Mouse (Mus musculus) midbrain, embryonic 15.5 days (tissue): ENCODE data around the gene Prkag1. TPM values are rescaled to one million over a fixed set of nuclear protein-coding genes. Genes with fewer than 3 reads are reported as not detected.
A peak's percentile ranks its signal among the peaks of the same experiment; 100 is the strongest.

ENCODE experiments used
- ATAC-seq: fragments of 200-750 bp; cut with Nextera tagmentation; replicated peaks from 2 replicates; pipeline ENCODE4 v1.8.0; 2017; ENCODE audit warnings: moderate TSS enrichment
- H3K27ac ChIP-seq: fragments of 300-500 bp; sonication (generic); 2 replicates; pipeline ENCODE4 v1.5.1; 2015; ENCODE audit warnings: mild to moderate bottlenecking, inconsistent platforms
- H3K27me3 ChIP-seq: fragments of 300-500 bp; sonication (generic); replicated peaks from 2 replicates; pipeline ENCODE4 v1.6.1; 2015; ENCODE audit warnings: inconsistent platforms
- H3K36me3 ChIP-seq: fragments of 300-500 bp; sonication (generic); replicated peaks from 2 replicates; pipeline ENCODE4 v1.6.1; 2015; ENCODE audit warnings: inconsistent platforms
- H3K4me1 ChIP-seq: fragments of 300-500 bp; sonication (generic); 2 replicates; pipeline ENCODE4 v1.6.1; 2015; ENCODE audit warnings: inconsistent platforms
- H3K4me2 ChIP-seq: fragments of 300-500 bp; sonication (generic); 2 replicates; pipeline ENCODE4 v1.6.1; 2015; ENCODE audit warnings: inconsistent platforms, mild to moderate bottlenecking, moderate library complexity
- H3K4me3 ChIP-seq: fragments of 300-500 bp; sonication (generic); 2 replicates; pipeline ENCODE4 v1.5.1; 2015; ENCODE audit warnings: mild to moderate bottlenecking, inconsistent platforms
- H3K9ac ChIP-seq: fragments of 300-500 bp; sonication (generic); 2 replicates; pipeline ENCODE4 v1.6.1; 2015; ENCODE audit warnings: mild to moderate bottlenecking, inconsistent platforms
- H3K9me3 ChIP-seq: fragments of 300-500 bp; sonication (generic); 2 replicates; pipeline ENCODE4 v1.6.1; 2016; ENCODE audit warnings: inconsistent platforms
- WGBS: fragments of 180-500 bp; shearing (Covaris S2); methylation state at CpG from one replicate; pipeline ENCODE4 v1.1.7; 2015; ENCODE audit warnings: mixed read lengths; 5-methylcytosine and 5-hydroxymethylcytosine counted together
- polyA plus RNA-seq: library from polyadenylated mRNA; unstranded; fragments of >200 nt; fragmentation: Nextera tagmentation; extraction: Ambion mirVana; gene quantifications from 2 replicates; pipeline ENCODE4 v1.2.1, GENCODE M21; 2015

Prkag1 gene
- polyA plus RNA-seq, 1 experiment from 2014 or later: 72.7 TPM

DNA sequence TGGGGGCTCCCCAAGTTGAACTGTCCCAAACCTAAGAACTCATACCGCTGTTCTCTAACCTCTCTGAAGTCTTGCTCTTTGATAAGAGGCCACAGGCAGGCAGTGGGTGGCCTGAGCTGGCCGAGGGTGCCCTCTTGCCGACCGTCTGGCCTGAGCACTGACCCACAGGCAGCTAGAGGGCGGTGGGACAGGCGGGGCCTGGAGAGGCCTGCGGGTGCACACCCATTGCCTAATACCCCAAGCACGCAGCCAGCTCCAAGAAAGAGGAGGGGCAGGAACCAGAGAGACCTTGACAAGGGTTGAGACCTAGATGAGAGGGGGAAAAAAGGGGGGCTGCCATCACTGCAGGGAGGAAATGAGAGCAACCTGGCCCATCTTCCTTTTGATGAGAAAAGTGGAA, 51.2 kb downstream of the Prkag1 start:
- H3K9ac ChIP-seq: no peak overlapping the region
- H3K9me3 ChIP-seq: no peaks in the 10 kb centered on the region
- peaks cover 78% of the 10 kb centered on the region for H3K27me3 ChIP-seq
- 6% methylated on average over 8 of the region's 8 CpGs for WGBS
- H3K27ac ChIP-seq: no peak overlapping the region
- H3K4me1 ChIP-seq: peaks cover 26% of the 10 kb centered on the region
- ATAC-seq: no peak
- no peak overlapping the region for H3K4me2 ChIP-seq
- no peak overlapping the region for H3K4me3 ChIP-seq
- no peaks in the 10 kb centered on the region for H3K36me3 ChIP-seq

DNA sequence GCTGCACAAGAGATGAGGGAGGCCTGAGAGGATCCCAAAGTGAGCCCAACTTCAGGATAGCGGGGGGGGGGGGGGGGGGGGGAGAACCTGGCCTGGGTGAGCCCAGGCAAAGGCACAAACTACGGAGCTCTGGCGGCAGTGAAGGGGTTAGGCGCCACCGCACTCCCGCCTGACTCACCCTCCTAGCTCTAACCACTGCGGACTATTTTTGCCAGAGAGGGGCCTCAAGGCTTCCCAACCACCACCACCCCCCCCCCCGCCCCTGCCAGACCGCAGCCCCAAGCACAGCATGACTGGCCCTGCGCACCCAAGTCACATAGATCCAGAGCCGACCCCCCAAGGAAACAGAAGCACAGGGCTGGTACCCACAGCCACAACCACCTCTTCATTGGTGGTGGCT, 52.5 kb downstream of the Prkag1 start:
- peaks cover 26% of the 10 kb centered on the region for H3K4me1 ChIP-seq
- H3K4me2 ChIP-seq: no peak overlapping the region
- H3K9me3 ChIP-seq: no peaks in the 10 kb centered on the region
- H3K27me3 ChIP-seq: peaks cover 89% of the 10 kb centered on the region
- no peak overlapping the region for H3K9ac ChIP-seq
- no peak overlapping the region for H3K27ac ChIP-seq
- 4% methylated on average over 6 of the region's 11 CpGs for WGBS
- ATAC-seq: no peak
- H3K4me3 ChIP-seq: no peak overlapping the region
- no peaks in the 10 kb centered on the region for H3K36me3 ChIP-seq

DNA sequence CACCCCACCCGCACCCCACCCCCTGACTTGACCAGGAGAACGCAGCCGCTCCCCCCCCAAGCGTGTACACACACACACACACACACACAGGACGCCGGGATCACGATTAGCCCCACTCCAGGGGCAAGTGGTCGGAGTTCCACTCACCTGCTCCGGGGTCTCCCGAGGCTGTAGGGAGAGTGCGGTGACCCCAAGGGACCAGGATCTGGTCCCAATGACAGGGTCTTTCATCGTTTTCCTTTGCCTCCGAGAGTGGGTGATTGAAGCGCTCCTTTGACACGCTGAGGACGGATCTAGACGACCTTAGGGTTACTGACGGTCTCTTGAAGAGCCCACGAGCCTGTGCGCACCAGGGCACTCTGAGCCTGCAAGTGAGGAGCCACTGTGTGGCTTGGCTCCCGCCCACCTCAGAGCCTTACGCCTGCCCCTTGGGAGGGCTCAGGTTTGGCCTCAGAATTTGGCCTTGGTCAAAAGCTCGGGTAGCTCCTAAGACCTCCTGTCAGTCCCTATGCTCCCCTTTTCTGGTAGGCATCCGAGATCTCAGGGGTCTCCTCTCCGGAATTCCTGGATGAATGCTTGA, 53.0 kb downstream of the Prkag1 start:
- Histone ChIP-seq H3K27ac (no peak overlapping the region), H3K36me3 (no peaks in the 10 kb centered on the region), H3K4me1 (peaks cover 26% of the 10 kb centered on the region), H3K27me3 (peaks cover 95% of the 10 kb centered on the region), H3K4me3 (peak overlapping the region; percentile 24), H3K9me3 (no peaks in the 10 kb centered on the region), H3K4me2 (peak overlapping the region; percentile 49), H3K9ac (no peak overlapping the region)
- no peak for ATAC-seq
- 1% methylated on average over 25 of the region's 25 CpGs for WGBS

DNA sequence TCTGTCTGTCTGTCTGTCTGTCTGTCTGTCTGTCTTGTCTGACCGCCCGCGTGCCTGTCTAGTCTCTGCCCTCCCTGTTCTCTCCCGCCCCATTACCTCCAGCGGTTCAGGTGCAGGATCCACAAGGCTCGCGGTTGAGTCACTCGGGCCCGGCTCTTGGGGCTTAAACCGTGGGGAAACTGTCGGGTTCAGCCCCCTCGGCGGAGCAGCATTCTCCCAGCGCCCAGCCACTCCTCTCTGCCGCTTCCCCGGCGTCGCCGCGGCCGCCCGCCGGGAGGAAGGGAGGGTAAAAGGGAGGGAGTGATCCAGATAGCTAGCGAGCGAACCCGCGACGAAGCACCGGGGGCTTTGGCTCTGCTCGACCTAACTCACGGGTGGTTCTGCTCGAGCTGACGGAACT, 53.6 kb downstream of the Prkag1 start, which contains the start of gene Wnt10b:
Wnt10b (minus strand) TSS at position 389 of the 400 bp plus-strand sequence.
- Histone ChIP-seq H3K27ac (no peak within 1 kb of the TSS), H3K9ac (no peak within 1 kb of the TSS), H3K4me1 (peaks cover 28% of the 10 kb centered on the region), H3K9me3 (no peaks in the 10 kb centered on the region), H3K27me3 (peaks cover 98% of the 10 kb centered on the region), H3K36me3 (no peaks in the 10 kb centered on the region), H3K4me2 (peak within 1 kb of the TSS; percentile 49), H3K4me3 (peak within 1 kb of the TSS; percentile 24)
- no peak for ATAC-seq
- WGBS: under 1% methylated on average over 25 of the region's 33 CpGs

DNA sequence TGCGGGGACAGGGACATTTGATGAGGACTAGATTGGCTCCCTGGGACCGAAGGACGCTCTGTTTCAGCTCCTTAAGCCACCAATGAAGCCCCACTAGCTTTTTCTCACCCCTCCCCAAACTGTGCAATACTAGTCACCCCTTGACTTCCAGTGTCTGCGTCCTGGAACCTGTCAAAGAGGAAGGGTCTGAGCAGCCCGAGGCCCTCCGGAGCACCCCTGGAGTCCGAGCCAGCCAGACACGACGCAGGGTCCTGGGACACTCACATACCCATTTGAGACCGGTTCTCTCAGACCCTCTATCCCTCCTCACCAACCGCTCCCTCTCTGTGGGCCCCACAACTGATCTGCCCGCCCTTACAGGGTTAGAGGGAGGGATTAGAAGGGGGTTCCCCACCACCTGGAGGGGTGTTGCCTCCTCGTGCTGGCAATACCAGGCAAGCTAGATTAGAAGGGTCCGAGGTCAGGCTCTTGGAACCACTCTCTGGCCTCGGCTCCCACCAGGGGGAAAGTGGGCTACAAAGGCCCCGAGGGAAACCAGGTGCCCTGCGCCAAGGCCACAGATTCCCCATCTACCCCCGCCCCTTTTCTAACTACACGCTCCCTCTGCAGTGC, 54.2 kb downstream of the Prkag1 start:
- Histone ChIP-seq H3K27me3 (peaks cover 99% of the 10 kb centered on the region), H3K9me3 (no peaks in the 10 kb centered on the region), H3K4me1 (peaks cover 35% of the 10 kb centered on the region), H3K4me2 (no peak overlapping the region; the same call in 1 of the 2 replicates), H3K9ac (no peak overlapping the region), H3K36me3 (no peaks in the 10 kb centered on the region), H3K27ac (no peak overlapping the region), H3K4me3 (0 out of 2 replicates have a peak overlapping the region, but pooled peaks have one; percentile 24)
- WGBS: 2% methylated on average over 19 of the region's 19 CpGs
- no peak for ATAC-seq

DNA sequence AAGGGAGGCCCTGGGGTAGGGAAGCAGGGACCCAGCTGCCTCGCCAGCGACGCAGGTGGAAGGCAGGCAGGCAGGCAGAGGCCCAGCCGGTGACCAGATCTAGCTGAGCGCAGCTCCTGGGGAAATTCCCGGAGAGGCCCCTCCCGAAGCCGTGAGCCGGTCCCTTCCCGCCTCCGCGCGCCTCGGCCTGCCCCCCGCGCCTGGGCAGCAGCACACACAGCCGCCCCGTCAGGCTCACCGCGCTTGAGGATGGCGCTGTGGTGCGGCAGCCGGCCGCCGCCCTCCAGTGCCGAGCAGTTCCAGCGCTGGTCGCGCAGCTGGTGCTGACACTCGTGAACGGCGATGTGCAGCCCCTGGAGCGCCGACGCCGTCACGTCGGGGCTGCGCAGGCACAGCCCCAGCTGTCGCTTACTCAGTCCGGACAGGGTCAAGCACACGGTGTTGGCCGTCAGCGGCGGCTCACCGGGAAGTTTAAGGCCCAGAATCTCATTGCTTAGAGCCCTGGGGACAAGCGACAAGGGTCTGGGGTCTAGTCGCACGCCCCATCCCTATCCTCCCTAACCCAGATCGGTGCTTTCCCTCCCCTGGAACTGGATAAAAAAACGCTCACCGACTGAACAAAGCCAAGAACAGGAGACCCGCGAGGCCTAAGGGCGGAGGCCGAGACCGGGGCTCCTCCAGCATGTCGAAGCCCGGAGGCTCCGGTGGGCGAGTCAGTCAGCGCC, 54.9 kb downstream of the Prkag1 start:
- ATAC-seq: 0 out of 2 replicates have a peak, but pooled peaks have one; percentile 56
- Histone ChIP-seq H3K36me3 (no peaks in the 10 kb centered on the region), H3K27me3 (peaks cover 99% of the 10 kb centered on the region), H3K4me2 (peak overlapping the region; percentile 31), H3K27ac (no peak overlapping the region), H3K4me3 (peak overlapping the region; percentile 19), H3K4me1 (peaks cover 36% of the 10 kb centered on the region), H3K9ac (no peak overlapping the region), H3K9me3 (no peaks in the 10 kb centered on the region)
- WGBS: under 1% methylated on average over 60 of the region's 62 CpGs

DNA sequence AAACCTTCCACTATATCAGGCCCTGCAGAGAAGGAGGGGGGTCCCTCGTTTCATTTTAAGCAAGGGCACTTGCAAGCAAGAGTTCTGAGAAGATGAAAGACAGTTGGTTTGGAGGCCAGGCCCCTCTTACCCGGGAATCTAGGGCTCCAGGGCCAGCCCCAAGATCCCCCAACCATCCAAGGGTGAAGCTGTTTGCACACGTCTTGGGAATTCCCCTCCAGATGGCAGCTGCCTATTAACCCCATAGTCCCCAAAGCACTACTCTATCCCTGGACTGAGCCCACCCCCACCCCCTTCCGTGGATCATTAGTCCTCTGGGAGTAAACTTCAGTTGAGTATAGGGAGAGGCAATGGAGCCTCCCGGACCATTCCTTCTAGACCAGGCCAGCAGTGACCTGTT, 55.8 kb downstream of the Prkag1 start:
- Histone ChIP-seq H3K27ac (no peak overlapping the region), H3K36me3 (no peaks in the 10 kb centered on the region), H3K4me2 (no peak overlapping the region), H3K9ac (no peak overlapping the region), H3K9me3 (no peaks in the 10 kb centered on the region), H3K4me3 (no peak overlapping the region), H3K27me3 (peaks cover 97% of the 10 kb centered on the region), H3K4me1 (peaks cover 36% of the 10 kb centered on the region)
- no peak for ATAC-seq
- 4% methylated on average over 5 of the region's 5 CpGs for WGBS

DNA sequence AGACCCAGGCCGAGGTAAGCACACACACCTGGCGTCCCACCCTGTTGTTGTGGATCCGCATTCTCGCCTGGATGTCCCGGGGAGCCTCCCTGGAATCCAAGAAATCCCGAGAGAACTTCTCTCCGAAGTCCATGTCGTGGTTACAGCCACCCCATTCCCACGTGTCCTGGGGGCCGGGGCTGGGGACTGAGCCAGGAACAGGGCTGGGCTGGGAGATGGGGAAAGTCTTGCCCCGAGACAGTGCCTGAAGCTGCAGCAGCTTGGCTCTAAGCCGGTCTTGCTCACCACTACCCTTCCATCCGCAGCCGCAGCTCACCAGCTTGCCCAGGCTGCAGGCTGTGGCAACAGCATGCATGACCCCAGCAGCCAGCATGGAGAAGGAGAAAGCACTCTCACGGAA, 57.2 kb downstream of the Prkag1 start:
- no peak overlapping the region for H3K9ac ChIP-seq
- no peaks in the 10 kb centered on the region for H3K9me3 ChIP-seq
- peaks cover 36% of the 10 kb centered on the region for H3K4me1 ChIP-seq
- no peak for ATAC-seq
- no peak overlapping the region for H3K4me3 ChIP-seq
- no peak overlapping the region for H3K4me2 ChIP-seq
- H3K27ac ChIP-seq: no peak overlapping the region
- peaks cover 96% of the 10 kb centered on the region for H3K27me3 ChIP-seq
- 14% methylated on average over 15 of the region's 15 CpGs for WGBS
- no peaks in the 10 kb centered on the region for H3K36me3 ChIP-seq

DNA sequence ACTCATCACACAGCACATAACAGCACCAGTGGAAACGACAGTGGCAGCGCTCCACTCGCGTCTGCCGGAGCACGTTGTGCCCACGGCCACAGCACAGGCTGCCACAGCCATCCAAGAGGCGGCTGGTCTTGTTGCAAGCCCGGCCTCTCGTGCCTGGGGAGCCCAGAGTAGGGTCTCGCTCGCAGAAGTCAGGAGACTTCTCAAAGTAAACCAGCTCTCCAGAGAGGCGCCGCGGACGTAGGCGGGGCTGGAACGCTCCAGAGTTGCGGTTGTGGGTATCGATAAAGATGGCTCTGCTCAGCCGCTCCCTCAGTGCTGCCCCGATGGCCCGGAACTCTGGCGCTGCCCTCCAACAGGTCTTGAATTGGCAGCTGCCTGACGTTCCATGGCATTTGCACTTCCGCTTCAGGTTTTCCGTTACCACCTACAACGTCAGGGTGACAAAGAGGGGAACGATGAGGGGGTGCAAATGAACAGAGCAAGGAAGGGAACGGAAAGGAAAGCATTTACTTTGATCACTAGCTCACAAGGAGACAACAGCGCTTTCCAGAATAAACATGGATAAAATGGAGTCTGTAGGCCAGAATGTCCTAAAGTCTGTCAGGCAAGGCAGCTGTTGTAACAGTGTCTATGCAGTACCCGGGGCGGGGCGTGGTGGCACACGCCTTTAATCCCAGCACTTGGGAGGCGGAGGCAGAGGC, 58.7 kb downstream of the Prkag1 start:
- H3K27ac ChIP-seq: no peak overlapping the region
- 4% methylated on average over 36 of the region's 36 CpGs for WGBS
- H3K4me1 ChIP-seq: peaks cover 27% of the 10 kb centered on the region
- no peaks in the 10 kb centered on the region for H3K36me3 ChIP-seq
- ATAC-seq: no peak
- H3K9ac ChIP-seq: 0 out of 2 replicates have a peak overlapping the region, but pooled peaks have one; percentile 21
- no peaks in the 10 kb centered on the region for H3K9me3 ChIP-seq
- peaks cover 95% of the 10 kb centered on the region for H3K27me3 ChIP-seq
- peak overlapping the region; percentile 25 for H3K4me3 ChIP-seq
- peak overlapping the region; percentile 43 for H3K4me2 ChIP-seq

DNA sequence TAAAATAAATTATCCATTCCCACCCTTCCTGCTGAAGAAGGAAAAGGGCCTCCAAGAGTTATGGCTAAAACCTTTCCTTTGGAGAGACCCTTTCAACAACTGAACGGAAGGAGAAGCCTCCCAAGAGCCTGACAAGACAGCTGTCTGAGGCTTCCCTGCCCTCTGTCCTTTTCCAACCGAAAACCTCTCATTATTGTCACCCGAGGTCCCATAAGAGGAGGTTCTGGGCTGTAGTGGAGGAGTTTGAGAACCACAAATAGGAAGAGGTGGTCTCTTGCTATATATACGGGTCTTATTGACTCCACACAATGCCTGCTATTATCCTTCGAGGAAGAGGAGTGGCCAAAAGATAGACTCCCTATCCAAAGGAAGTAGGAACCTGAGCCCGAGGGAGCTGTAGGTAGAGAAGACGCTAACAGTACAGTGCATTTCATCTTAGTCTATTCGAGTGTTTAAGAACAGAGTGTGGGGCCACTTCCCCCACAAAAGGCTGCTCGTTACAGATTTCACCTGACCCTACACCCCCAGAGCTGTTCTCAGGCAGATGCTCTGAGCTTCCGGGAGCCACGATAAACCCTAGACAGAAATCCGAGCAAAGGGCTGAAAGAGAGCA, 59.4 kb downstream of the Prkag1 start:
- Histone ChIP-seq H3K9ac (0 out of 2 replicates have a peak overlapping the region, but pooled peaks have one; percentile 21), H3K27ac (no peak overlapping the region), H3K36me3 (no peaks in the 10 kb centered on the region), H3K4me2 (peak overlapping the region; percentile 43; the same call in 1 of the 2 replicates), H3K4me1 (peaks cover 20% of the 10 kb centered on the region), H3K27me3 (peaks cover 87% of the 10 kb centered on the region), H3K9me3 (no peaks in the 10 kb centered on the region), H3K4me3 (peak overlapping the region; percentile 25)
- no peak for ATAC-seq
- WGBS: 7% methylated on average over 12 of the region's 12 CpGs

DNA sequence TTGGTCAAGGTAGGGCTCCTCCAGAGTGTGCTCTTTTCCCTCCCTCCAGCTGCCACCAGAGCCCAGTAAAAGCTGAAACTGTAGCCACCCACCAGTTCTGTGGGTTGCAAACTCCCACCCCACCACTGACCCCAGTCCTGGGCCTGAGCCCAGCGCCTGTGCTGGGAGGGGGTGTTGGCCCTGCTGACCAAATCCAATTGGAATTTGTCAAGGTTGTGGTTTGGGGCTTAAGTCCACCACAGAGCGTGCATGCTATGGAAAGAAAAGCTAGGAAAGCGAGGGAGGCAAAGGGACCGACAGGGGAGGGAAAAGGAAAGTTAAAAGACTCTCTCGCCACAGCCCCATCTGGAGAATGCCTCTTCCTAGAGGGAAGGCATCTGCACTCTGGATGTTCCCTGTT, 63.1 kb downstream of the Prkag1 start:
- no peak for ATAC-seq
- no peaks in the 10 kb centered on the region for H3K9me3 ChIP-seq

DNA sequence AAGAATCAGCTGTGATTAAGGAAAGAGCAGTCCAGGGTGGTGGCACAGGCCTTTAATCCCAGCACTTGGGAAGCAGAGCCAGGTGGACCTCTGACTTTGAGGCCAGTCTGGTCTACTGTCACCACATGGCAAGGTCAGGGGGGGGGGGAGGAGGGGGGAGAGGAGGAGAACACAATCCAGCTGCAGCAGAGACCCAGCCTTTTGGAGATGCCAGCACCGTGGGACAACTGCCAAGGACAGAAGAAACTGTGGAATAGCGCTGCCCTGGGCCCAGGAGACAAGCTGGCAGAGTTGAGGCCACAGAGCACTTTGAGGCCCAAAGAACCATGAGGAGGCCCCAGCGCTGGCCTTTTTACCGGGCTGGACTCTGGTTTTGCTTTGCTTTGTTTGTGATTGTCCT, 65.4 kb downstream of the Prkag1 start:
- peaks cover 21% of the 10 kb centered on the region for H3K4me1 ChIP-seq
- H3K9me3 ChIP-seq: no peaks in the 10 kb centered on the region
- H3K36me3 ChIP-seq: no peaks in the 10 kb centered on the region
- no peak overlapping the region for H3K9ac ChIP-seq
- H3K27ac ChIP-seq: no peak overlapping the region
- peaks cover 40% of the 10 kb centered on the region for H3K27me3 ChIP-seq
- H3K4me3 ChIP-seq: no peak overlapping the region
- ATAC-seq: no peak
- H3K4me2 ChIP-seq: no peak overlapping the region
- 76% methylated on average over 4 of the region's 4 CpGs for WGBS

More for the DNA sequence above, 63.1 kb downstream of the Prkag1 start:
- Histone ChIP-seq H3K27ac (no peak overlapping the region), H3K4me3 (no peak overlapping the region), H3K9ac (no peak overlapping the region), H3K4me2 (no peak overlapping the region), H3K27me3 (peaks cover 63% of the 10 kb centered on the region), H3K4me1 (peaks cover 20% of the 10 kb centered on the region), H3K36me3 (no peaks in the 10 kb centered on the region)
- WGBS: 15% methylated on average over 5 of the region's 5 CpGs
